Mouse (Mus musculus): ENCODE data around the gene Prkag1. TPM values are rescaled to one million over a fixed set of nuclear protein-coding genes. Genes with fewer than 3 reads are reported as not detected.

Gene Prkag1
- polyA plus RNA-seq, 1 experiment from 2014 or later, result 85.9 TPM

DNA sequence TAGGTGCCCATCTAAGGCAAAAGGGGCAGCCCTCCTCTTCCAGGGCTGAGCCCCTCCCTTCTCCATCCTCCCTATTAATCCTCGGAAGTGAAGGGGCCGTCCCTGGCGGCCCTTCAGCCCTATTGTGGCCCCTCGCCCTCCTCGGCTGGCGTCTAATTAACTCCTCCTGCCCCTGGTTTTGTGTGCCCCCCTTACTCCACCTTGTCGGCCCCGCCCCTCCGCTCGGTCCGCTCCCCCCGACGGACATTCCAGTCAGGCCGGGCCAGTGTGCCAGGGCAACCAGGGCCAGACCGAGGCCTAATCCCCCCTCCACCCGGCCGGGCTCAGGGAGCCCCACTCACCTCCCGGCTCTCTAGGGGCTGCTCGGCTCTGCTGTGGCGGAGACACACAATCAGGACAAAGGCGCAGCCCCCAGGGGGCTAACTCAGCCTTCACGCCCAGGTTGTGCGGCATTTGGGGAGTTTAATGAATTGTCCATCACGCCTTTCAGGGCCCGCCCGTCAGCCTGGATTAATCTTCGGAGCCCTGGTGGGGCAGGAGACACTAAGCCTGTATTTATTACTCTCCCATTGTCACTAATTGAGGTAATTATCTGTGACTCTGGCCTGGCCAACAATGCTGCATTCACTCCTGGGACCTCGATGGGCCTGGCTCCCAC, 33.4 kb downstream of the Prkag1 start:
- Histone ChIP-seq H3K27me3 (peaks cover 100% of the 10 kb centered on the region), H3K27ac (no peak overlapping the region), H3K36me3 (no peaks in the 10 kb centered on the region), H3K9me3 (no peaks in the 10 kb centered on the region), H3K9ac (no peak overlapping the region; the same call in 1 of the 2 replicates), H3K4me1 (0 out of 2 replicates have a peak, but pooled peaks cover 4% of the 10 kb centered on the region), H3K4me3 (0 out of 2 replicates have a peak overlapping the region, but pooled peaks have one; percentile 2), H3K4me2 (replicated peaks) (peak overlapping the region; percentile 28; the same call in 1 of the 2 replicates)
- peak; percentile 77; the same call in 1 of the 2 replicates for ATAC-seq (ENCODE audit: insufficient number of reproducible peaks, insufficient read depth, low FRiP score, low TSS enrichment)
- WGBS, result 1% methylated on average over 28 of the region's 28 CpGs

- Histone ChIP-seq H3K4me2 (replicated peaks) (no peak overlapping the region), H3K27me3 (peaks cover 100% of the 10 kb centered on the region), H3K9me3 (no peaks in the 10 kb centered on the region), H3K36me3 (no peaks in the 10 kb centered on the region), H3K9ac (no peak overlapping the region), H3K27ac (no peak overlapping the region), H3K4me1 (peaks cover 11% of the 10 kb centered on the region), H3K4me3 (no peak overlapping the region)
- WGBS, result 4% methylated on average over 13 of the region's 13 CpGs
- no peak for ATAC-seq (ENCODE audit: insufficient number of reproducible peaks, insufficient read depth, low FRiP score, low TSS enrichment)
Measured at GRCm38 (mm10) chr15:98796803-98797595, 34.3 kb downstream of the Prkag1 start.

- Histone ChIP-seq H3K9me3 (no peaks in the 10 kb centered on the region), H3K9ac (no peak overlapping the region), H3K27me3 (peaks cover 100% of the 10 kb centered on the region), H3K4me3 (peak overlapping the region; percentile 30; the same call in 1 of the 2 replicates), H3K36me3 (no peaks in the 10 kb centered on the region), H3K4me1 (peaks cover 24% of the 10 kb centered on the region), H3K27ac (no peak overlapping the region), H3K4me2 (replicated peaks) (peak overlapping the region; percentile 45; the same call in 1 of the 2 replicates)
- no peak for ATAC-seq (ENCODE audit: insufficient number of reproducible peaks, insufficient read depth, low FRiP score, low TSS enrichment)
- 5% methylated on average over 13 of the region's 13 CpGs for WGBS
Measured at GRCm38 (mm10) chr15:98793141-98793698, 38.1 kb downstream of the Prkag1 start.

GRCm38 (mm10) chr15:98792233-98793020, 38.9 kb downstream of the Prkag1 start:
- ATAC-seq (ENCODE audit: insufficient number of reproducible peaks, insufficient read depth, low FRiP score, low TSS enrichment), result no peak
- Histone ChIP-seq H3K36me3 (no peaks in the 10 kb centered on the region), H3K27ac (no peak overlapping the region), H3K4me3 (peak overlapping the region; percentile 30), H3K9ac (no peak overlapping the region), H3K4me2 (replicated peaks) (peak overlapping the region; percentile 45), H3K27me3 (peaks cover 100% of the 10 kb centered on the region), H3K4me1 (peaks cover 20% of the 10 kb centered on the region), H3K9me3 (no peaks in the 10 kb centered on the region)
- 3% methylated on average over 75 of the region's 75 CpGs for WGBS

DNA sequence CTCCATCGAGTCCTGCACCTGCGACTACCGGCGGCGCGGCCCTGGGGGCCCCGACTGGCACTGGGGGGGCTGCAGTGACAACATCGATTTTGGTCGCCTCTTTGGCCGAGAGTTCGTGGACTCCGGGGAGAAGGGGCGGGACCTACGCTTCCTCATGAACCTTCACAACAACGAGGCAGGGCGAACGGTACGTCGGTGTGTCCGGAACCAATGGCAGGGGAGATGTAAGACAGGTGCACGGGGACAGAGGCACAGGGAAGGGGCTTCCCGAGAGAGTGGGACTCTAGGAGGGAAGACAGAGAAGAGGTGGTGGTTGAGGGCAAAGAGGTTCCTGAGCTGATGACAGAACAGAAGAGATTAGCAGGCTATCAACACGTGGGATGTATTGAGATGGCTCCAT, 39.5 kb downstream of the Prkag1 start:
- 1% methylated on average over 23 of the region's 23 CpGs for WGBS
- Histone ChIP-seq H3K27ac (no peak overlapping the region), H3K4me3 (0 out of 2 replicates have a peak overlapping the region, but pooled peaks have one; percentile 14), H3K36me3 (no peaks in the 10 kb centered on the region), H3K27me3 (peaks cover 96% of the 10 kb centered on the region), H3K4me1 (peaks cover 20% of the 10 kb centered on the region), H3K9me3 (no peaks in the 10 kb centered on the region), H3K9ac (no peak overlapping the region), H3K4me2 (replicated peaks) (no peak overlapping the region; the same call in 1 of the 2 replicates)
- no peak for ATAC-seq (ENCODE audit: insufficient number of reproducible peaks, insufficient read depth, low FRiP score, low TSS enrichment)

DNA sequence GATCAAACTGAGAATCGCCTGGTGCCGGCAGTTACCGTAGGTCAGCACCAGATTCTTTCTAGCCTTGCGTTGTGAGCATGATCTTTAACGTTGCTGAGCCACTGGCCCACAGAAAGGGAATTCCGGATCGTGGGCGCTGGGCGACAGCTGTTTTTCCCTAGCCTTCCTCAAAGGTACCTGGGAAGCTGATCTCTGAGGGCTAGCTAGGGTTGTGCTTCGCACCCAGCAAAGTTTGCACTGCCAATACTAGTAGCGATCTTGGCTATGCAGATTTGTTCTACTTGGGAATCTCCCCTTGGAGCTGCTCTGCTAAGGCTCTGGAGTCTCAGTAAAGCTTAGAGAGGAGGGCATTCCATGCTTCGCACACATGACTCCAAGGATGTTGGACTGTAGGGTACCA, 40.1 kb downstream of the Prkag1 start:
- peaks cover 20% of the 10 kb centered on the region for H3K4me1 ChIP-seq
- no peak overlapping the region for H3K9ac ChIP-seq
- WGBS, result under 1% methylated on average over 12 of the region's 12 CpGs
- H3K4me2 ChIP-seq (replicated peaks), result peak overlapping the region; percentile 16
- no peak for ATAC-seq (ENCODE audit: insufficient number of reproducible peaks, insufficient read depth, low FRiP score, low TSS enrichment)
- no peaks in the 10 kb centered on the region for H3K36me3 ChIP-seq
- no peaks in the 10 kb centered on the region for H3K9me3 ChIP-seq
- peaks cover 93% of the 10 kb centered on the region for H3K27me3 ChIP-seq
- H3K27ac ChIP-seq, result no peak overlapping the region
- H3K4me3 ChIP-seq, result peak overlapping the region; percentile 14; the same call in 1 of the 2 replicates

GRCm38 (mm10) chr15:98790761-98791160, 40.6 kb downstream of the Prkag1 start:
- H3K9ac ChIP-seq, result no peak overlapping the region

GRCm38 (mm10) chr15:98789661-98790535, 41.4 kb downstream of the Prkag1 start, which contains the start of gene Wnt1:
Gene Wnt1, plus strand, starts transcription at chr15:98789857.
- Histone ChIP-seq H3K4me2 (replicated peaks) (peak within 1 kb of the TSS; percentile 16; the same call in 1 of the 2 replicates), H3K9me3 (no peaks in the 10 kb centered on the region), H3K27me3 (peaks cover 85% of the 10 kb centered on the region), H3K9ac (no peak within 1 kb of the TSS), H3K36me3 (no peaks in the 10 kb centered on the region), H3K4me1 (peaks cover 20% of the 10 kb centered on the region), H3K4me3 (0 out of 2 replicates have a peak within 1 kb of the TSS, but pooled peaks have one; percentile 10), H3K27ac (no peak within 1 kb of the TSS)
- 2% methylated on average over 50 of the region's 51 CpGs for WGBS
- ATAC-seq (ENCODE audit: insufficient number of reproducible peaks, insufficient read depth, low FRiP score, low TSS enrichment), result no peak

More at GRCm38 (mm10) chr15:98790761-98791160, 40.6 kb downstream of the Prkag1 start:
- Histone ChIP-seq H3K27ac (no peak overlapping the region), H3K4me3 (peak overlapping the region; percentile 10; the same call in 1 of the 2 replicates), H3K9me3 (no peaks in the 10 kb centered on the region), H3K36me3 (no peaks in the 10 kb centered on the region), H3K4me1 (peaks cover 20% of the 10 kb centered on the region), H3K4me2 (replicated peaks) (peak overlapping the region; percentile 16), H3K27me3 (peaks cover 88% of the 10 kb centered on the region)
- WGBS, result under 1% methylated on average over 23 of the region's 23 CpGs
- ATAC-seq (ENCODE audit: insufficient number of reproducible peaks, insufficient read depth, low FRiP score, low TSS enrichment), result no peak

GRCm38 (mm10) chr15:98788972-98789660, 42.2 kb downstream of the Prkag1 start:
- Histone ChIP-seq H3K9ac (no peak overlapping the region), H3K36me3 (no peaks in the 10 kb centered on the region), H3K4me1 (peaks cover 20% of the 10 kb centered on the region), H3K4me3 (no peak overlapping the region), H3K27ac (no peak overlapping the region), H3K4me2 (replicated peaks) (no peak overlapping the region), H3K27me3 (peaks cover 80% of the 10 kb centered on the region), H3K9me3 (no peaks in the 10 kb centered on the region)
- no peak for ATAC-seq (ENCODE audit: insufficient number of reproducible peaks, insufficient read depth, low FRiP score, low TSS enrichment)
- WGBS, result 10% methylated on average over 24 of the region's 24 CpGs

- Histone ChIP-seq H3K4me3 (no peak overlapping the region), H3K4me1 (peaks cover 20% of the 10 kb centered on the region), H3K9ac (no peak overlapping the region), H3K27me3 (peaks cover 70% of the 10 kb centered on the region), H3K36me3 (no peaks in the 10 kb centered on the region), H3K9me3 (no peaks in the 10 kb centered on the region), H3K27ac (no peak overlapping the region), H3K4me2 (replicated peaks) (no peak overlapping the region)
- WGBS, result 37% methylated on average over 4 of the region's 4 CpGs
- ATAC-seq (ENCODE audit: insufficient number of reproducible peaks, insufficient read depth, low FRiP score, low TSS enrichment), result no peak
Measured at GRCm38 (mm10) chr15:98787930-98788329, 43.4 kb downstream of the Prkag1 start.
